8 mouse cellular contexts compared by ENCODE assay signal in the genomic region with DNA sequence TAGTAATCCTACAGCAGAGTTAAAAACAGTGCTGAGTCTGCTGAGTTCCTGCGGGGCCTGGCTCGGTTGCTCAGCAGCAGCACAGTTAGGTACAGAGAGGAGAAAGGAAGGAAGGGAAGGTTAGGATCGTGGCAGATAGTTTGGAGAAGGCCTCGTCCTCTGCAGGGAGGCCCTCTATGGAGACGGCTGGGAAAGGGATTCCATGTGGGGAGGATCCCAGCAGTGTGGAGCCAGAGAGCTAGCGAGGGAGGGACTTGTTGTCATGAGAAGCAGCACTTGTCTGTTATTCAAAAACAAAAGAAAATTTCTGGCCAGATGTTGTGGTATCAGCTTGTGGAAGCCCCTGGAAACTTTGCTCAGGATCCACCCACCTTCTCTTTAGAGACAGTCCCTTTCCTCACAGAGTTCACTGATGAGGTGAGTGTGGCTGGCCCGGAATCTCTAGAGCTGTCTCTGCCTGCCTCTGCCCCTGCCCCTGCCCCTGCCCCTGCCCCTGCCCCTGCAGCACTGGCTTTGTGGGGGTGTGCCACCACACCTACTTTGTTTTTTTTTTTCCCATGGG. TPM values are rescaled to one million over a fixed set of nuclear protein-coding genes. Genes with fewer than 3 reads are reported as not detected.
A peak's percentile ranks its signal among the peaks of the same experiment; 100 is the strongest.
DNase-seq lines count a peak whose midpoint lies in the region; ATAC-seq and TF ChIP-seq lines count a peak whose summit lies in the region.

No protein-coding gene starts in this region.

- TF ChIP-seq CTCF in hindbrain, postnatal 0 days (IDR thresholded peaks at IDR 0.05; ENCODE audit: low read depth), result no peak

- no peaks in the 10 kb centered on the region for H3K36me3 ChIP-seq in embryonic facial prominence, embryonic 13.5 days
- H3K36me3 ChIP-seq in hindbrain, postnatal 0 days (ENCODE audit: insufficient read depth, low read length), result no peaks in the 10 kb centered on the region

- peaks cover 63% of the 10 kb centered on the region for H3K4me1 ChIP-seq in embryonic facial prominence, embryonic 13.5 days
- H3K4me1 ChIP-seq in hindbrain, postnatal 0 days (ENCODE audit: insufficient read depth, low read length), result no peaks in the 10 kb centered on the region; the same call in 1 of the 2 replicates

- WGBS in embryonic facial prominence, embryonic 13.5 days, result 35% methylated on average over 7 of the region's 7 CpGs
- WGBS in hindbrain, postnatal 0 days, result 15% methylated on average over 7 of the region's 7 CpGs

- no peaks in the 10 kb centered on the region for H3K9me3 ChIP-seq in embryonic facial prominence, embryonic 13.5 days
- no peaks in the 10 kb centered on the region for H3K9me3 ChIP-seq in hindbrain, postnatal 0 days (ENCODE audit: low read length)

- ATAC-seq in embryonic facial prominence, embryonic 13.5 days (ENCODE audit: insufficient number of reproducible peaks, insufficient read depth, low FRiP score, low TSS enrichment, low read depth), result no peak
- ATAC-seq in hindbrain, postnatal 0 days, result no peak

- H3K9ac ChIP-seq in embryonic facial prominence, embryonic 13.5 days, result peak overlapping the region; percentile 58
- H3K9ac ChIP-seq in hindbrain, postnatal 0 days (replicated peaks; ENCODE audit: low read length), result no peak overlapping the region

- DNase-seq in kidney, postnatal 10 days, result peak; percentile 57
- DNase-seq in kidney, adult 8-10 months, result no peak
- peak; percentile 36 for DNase-seq in CD4-positive helper T cell, adult 2 months (ENCODE audit: low read depth, low spot score)
- peak; percentile 24 for DNase-seq in hindbrain, postnatal 0 days (ENCODE audit: low spot score)
- DNase-seq in cerebellum, postnatal 14 days, result no peak
- DNase-seq in spleen, postnatal 10 days (ENCODE audit: low spot score in 2 of 2), result no peak
- DNase-seq in left cerebral cortex, adult 8-10 months (ENCODE audit: low spot score in 2 of 2), result no peak

- no peak overlapping the region for H3K4me2 ChIP-seq in embryonic facial prominence, embryonic 13.5 days
- no peak overlapping the region for H3K4me2 ChIP-seq in hindbrain, postnatal 0 days (ENCODE audit: low read depth, low read length)

- H3K27ac ChIP-seq in embryonic facial prominence, embryonic 13.5 days, result peak overlapping the region; percentile 57; the same call in 1 of the 2 replicates
- no peak overlapping the region for H3K27ac ChIP-seq in hindbrain, postnatal 0 days

- no peaks in the 10 kb centered on the region for H3K27me3 ChIP-seq in embryonic facial prominence, embryonic 13.5 days
- no peaks in the 10 kb centered on the region for H3K27me3 ChIP-seq in hindbrain, postnatal 0 days (ENCODE audit: insufficient read depth, low read length)

- H3K4me3 ChIP-seq in embryonic facial prominence, embryonic 13.5 days, result no peak overlapping the region
- no peak overlapping the region for H3K4me3 ChIP-seq in hindbrain, postnatal 0 days (ENCODE audit: low read length)

RNA-seq across cellular contexts. Expression of a gene that starts 11.1 kb away (rescaled TPM):
- polyA plus RNA-seq in embryonic facial prominence, embryonic 13.5 days (2015; fragmentation: Nextera tagmentation; extraction: Ambion mirVana), result 11.0 and 11.1 TPM in 2 replicates
- 81.9 and 91.5 TPM in 2 replicates for total RNA-seq in hindbrain, postnatal 0 days (2014; rRNA removed)
- polyA plus RNA-seq in hindbrain, postnatal 0 days (2015; fragmentation: Nextera tagmentation; extraction: Ambion mirVana), result 12.5 and 13.0 TPM in 2 replicates
- 100 to 1,000 TPM in 2 of 4 experiments, 10 to 100 TPM in 2; 92.8 to 110 (median 102) TPM for total RNA-seq in left cerebral cortex, adult 8-10 months (2022)

RNA-seq across cellular contexts. Expression of a gene that starts 54.3 kb away (rescaled TPM):
- 49.4 and 53.5 TPM in 2 replicates for polyA plus RNA-seq in embryonic facial prominence, embryonic 13.5 days (2015; fragmentation: Nextera tagmentation; extraction: Ambion mirVana)
- 64.8 and 68.1 TPM in 2 replicates for total RNA-seq in hindbrain, postnatal 0 days (2014; rRNA removed)
- 59.6 and 63.6 TPM in 2 replicates for polyA plus RNA-seq in hindbrain, postnatal 0 days (2015; fragmentation: Nextera tagmentation; extraction: Ambion mirVana)
- 10 to 100 TPM; 32.4 to 44.2 (median 39.2) TPM for total RNA-seq in left cerebral cortex, adult 8-10 months (2022)

Comparison
In these comparisons a context has a peak if more than half of its experiments do, and no peak if none do; other contexts are left out.
1. DNase-seq: peak in kidney, postnatal 10 days (single experiment), CD4-positive helper T cell, adult 2 months (single experiment) and hindbrain, postnatal 0 days (single experiment); none in kidney, adult 8-10 months (0 of 2), cerebellum, postnatal 14 days (0 of 2), spleen, postnatal 10 days (0 of 2) and left cerebral cortex, adult 8-10 months (0 of 2).